Mouse (Mus musculus) myocyte (in vitro differentiated cells): ENCODE data around the gene Zc3h7b.

ENCODE experiments used
- CEBPB ChIP-seq: IDR thresholded peaks from 2 replicates; pipeline ENCODE4 v1.6.1; 2011; ENCODE audit warnings: mild to moderate bottlenecking, moderate library complexity; ENCODE audit not compliant: poor library complexity, insufficient read depth, severe bottlenecking
- E2F4 ChIP-seq: IDR thresholded peaks from one replicate; pipeline ENCODE4 v1.6.1; 2011; ENCODE audit warnings: mild to moderate bottlenecking, control low read depth, moderate library complexity; ENCODE audit not compliant: insufficient read depth
- MAX ChIP-seq: IDR thresholded peaks from one replicate; pipeline ENCODE4 v1.6.1; 2011; ENCODE audit warnings: low read depth, mild to moderate bottlenecking, control low read depth
- MYOD1 ChIP-seq, 3 experiments: IDR thresholded peaks; one replicate each; pipeline ENCODE4 v1.6.1; 2011; ENCODE audit warnings: control low read depth in 2 of 3, low read depth in 2 of 3, mild to moderate bottlenecking in 2 of 3, moderate library complexity in 1 of 3; ENCODE audit not compliant: insufficient read length in 2 of 3, control insufficient read depth in 1 of 3
- MYOG ChIP-seq, 3 experiments: IDR thresholded peaks; one replicate each; pipeline ENCODE4 v1.6.1; 2011; ENCODE audit warnings: control low read depth in 2 of 3, low read depth in 2 of 3, mild to moderate bottlenecking in 2 of 3; ENCODE audit not compliant: insufficient read length in 2 of 3, control insufficient read depth in 1 of 3, insufficient read depth in 1 of 3
- POLR2A ChIP-seq: IDR thresholded peaks from one replicate; pipeline ENCODE4 v1.6.1; 2011; ENCODE audit warnings: low read depth, mild to moderate bottlenecking, control low read depth, moderate library complexity; ENCODE audit not compliant: insufficient read length
- POLR2AphosphoS2 ChIP-seq: IDR thresholded peaks from one replicate; pipeline ENCODE4 v1.6.1; 2011; ENCODE audit warnings: low read depth, control low read depth; ENCODE audit not compliant: insufficient read length
- REST ChIP-seq: IDR thresholded peaks from one replicate; pipeline ENCODE4 v1.6.1; 2011; ENCODE audit warnings: mild to moderate bottlenecking, control low read depth, moderate library complexity; ENCODE audit not compliant: insufficient read depth, insufficient read length
- SRF ChIP-seq: IDR thresholded peaks from one replicate; pipeline ENCODE4 v1.6.1; 2011; ENCODE audit warnings: low read depth; ENCODE audit not compliant: control insufficient read depth, insufficient read length
- TCF12 ChIP-seq: IDR thresholded peaks from one replicate; pipeline ENCODE4 v1.6.1; 2011; ENCODE audit warnings: mild to moderate bottlenecking, control low read depth; ENCODE audit not compliant: poor library complexity, insufficient read depth, severe bottlenecking
- TCF3 ChIP-seq: IDR thresholded peaks from one replicate; pipeline ENCODE4 v1.6.1; 2011; ENCODE audit warnings: low read depth, control low read depth; ENCODE audit not compliant: insufficient read length
- USF1 ChIP-seq: IDR thresholded peaks from one replicate; pipeline ENCODE4 v1.6.1; 2011; ENCODE audit warnings: low read depth, mild to moderate bottlenecking, control low read depth, moderate library complexity

DNA sequence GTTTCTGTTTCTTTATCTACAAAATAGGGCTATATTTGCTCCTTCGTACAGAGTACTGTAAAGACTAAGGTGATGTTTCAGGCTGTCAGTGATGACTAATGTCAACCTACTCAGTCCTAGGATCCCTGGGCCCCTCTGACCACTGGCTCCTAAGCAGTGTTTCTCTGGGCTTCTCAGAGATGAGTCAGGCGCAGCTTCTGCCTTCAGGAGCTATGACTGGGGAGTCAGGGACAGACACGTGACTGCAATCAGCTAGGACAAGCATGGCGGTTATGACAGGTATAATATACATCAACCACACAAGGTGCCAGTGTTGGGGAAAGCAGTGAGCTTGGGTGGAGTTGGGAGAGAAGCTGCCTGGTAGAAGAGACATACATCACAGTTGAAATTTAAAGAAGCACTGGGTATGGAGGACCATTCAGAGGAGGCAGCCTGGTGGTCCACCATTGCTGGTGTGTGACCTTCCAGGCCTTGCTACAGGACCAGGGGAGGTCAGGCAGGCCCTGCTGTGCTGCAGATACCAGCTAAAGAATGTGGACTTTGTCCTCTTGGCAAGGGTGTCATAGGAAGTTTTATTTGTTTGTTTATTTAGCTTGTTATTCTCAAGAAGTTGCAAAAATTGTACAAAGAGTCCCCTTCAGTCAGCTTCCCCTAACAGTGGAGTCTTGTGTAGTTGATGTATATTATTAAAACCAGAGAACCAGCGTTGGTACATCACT lies 15.7 kb downstream of the Zc3h7b start:
- TF ChIP-seq USF1 (peak; percentile 29), MAX (no peak), REST (no peak), MYOD1 (IDR thresholded peaks at IDR 0.05; ENCODE audit: control insufficient read depth in 1 of 3, insufficient read length in 2 of 3, low read depth in 2 of 3) (no peak), POLR2A (no peak), CEBPB (no peak), TCF3 (no peak), E2F4 (no peak), POLR2AphosphoS2 (no peak), TCF12 (no peak), SRF (no peak), MYOG (IDR thresholded peaks at IDR 0.05; ENCODE audit: control insufficient read depth in 1 of 3, insufficient read depth in 1 of 3, insufficient read length in 2 of 3, low read depth in 2 of 3) (no peak)
